Mouse (Mus musculus) CH12.LX (cell line): ENCODE data around the gene Eef1akmt3. TPM values are rescaled to one million over a fixed set of nuclear protein-coding genes. Genes with fewer than 3 reads are reported as not detected.

Source experiments
- DNase-seq: peaks from one replicate; pipeline ENCODE4 v3.0.0-alpha.2; 2013; ENCODE audit errors: extremely low read depth
- H3K27ac ChIP-seq: 2 replicates; pipeline ENCODE4 v1.5.1; 2012; ENCODE audit warnings: low read depth, mild to moderate bottlenecking, control low read depth, moderate library complexity; ENCODE audit not compliant: insufficient read depth
- H3K27me3 ChIP-seq: replicated peaks from 2 replicates; pipeline ENCODE3; 2012; ENCODE audit warnings: inconsistent platforms
- H3K36me3 ChIP-seq, 2 experiments: replicated peaks in 1 of 2; 2 replicates each; pipeline versions ENCODE3 to v1.6.1; 2012; ENCODE audit warnings: inconsistent platforms in 1 of 2, low read length in 1 of 2, mild to moderate bottlenecking in 1 of 2, mixed read lengths in 1 of 2, moderate library complexity in 1 of 2; ENCODE audit not compliant: control insufficient read depth in 1 of 2, insufficient read depth in 1 of 2
- H3K4me1 ChIP-seq, 2 experiments: 2 replicates each; pipeline ENCODE4 v1.6.1; 2012; ENCODE audit warnings: inconsistent platforms in 1 of 2, moderate library complexity in 1 of 2; ENCODE audit not compliant: insufficient read depth in 2 of 2, control insufficient read depth in 1 of 2
- H3K4me2 ChIP-seq: 2 replicates; pipeline ENCODE4 v1.6.1; 2012; ENCODE audit warnings: low read depth, mild to moderate bottlenecking, control low read depth; ENCODE audit not compliant: poor library complexity, insufficient read depth, severe bottlenecking
- H3K4me3 ChIP-seq, 3 experiments: fragments of 150-350 bp in 1 of 3; sonication (generic) in 1 of 3; replicated peaks in 1 of 3; 2 replicates each; pipeline versions ENCODE3 to v1.5.1; 2011 to 2012; ENCODE audit warnings: low read depth in 2 of 3, low read length in 2 of 3, mild to moderate bottlenecking in 2 of 3, moderate library complexity in 2 of 3, control low read depth in 1 of 3, improper control_type of control experiment in 1 of 3, inconsistent platforms in 1 of 3, mixed read lengths in 1 of 3; ENCODE audit not compliant: poor library complexity in 1 of 3
- H3K79me2 ChIP-seq: replicated peaks from 2 replicates; pipeline ENCODE4 v1.6.1; 2012; ENCODE audit warnings: mild to moderate bottlenecking, moderate library complexity; ENCODE audit not compliant: control insufficient read depth, poor library complexity, insufficient read depth, severe bottlenecking; ENCODE audit errors: extremely low read depth
- H3K9ac ChIP-seq: 2 replicates; pipeline ENCODE4 v1.6.1; 2012; ENCODE audit warnings: low read depth, mild to moderate bottlenecking, control low read depth, moderate library complexity; ENCODE audit not compliant: insufficient read depth
- H3K9me3 ChIP-seq: replicated peaks from 2 replicates; pipeline ENCODE3; 2012; ENCODE audit warnings: low read length, inconsistent platforms, mixed read lengths
- BHLHE40 ChIP-seq: IDR thresholded peaks from 2 replicates; pipeline ENCODE4 v1.6.1; 2011; ENCODE audit warnings: mild to moderate bottlenecking, low read depth, low read length, improper control_type of control experiment
- CHD1 ChIP-seq: IDR thresholded peaks from 2 replicates; pipeline ENCODE4 v1.6.1; 2012; ENCODE audit warnings: low read depth, low read length, improper control_type of control experiment, inconsistent platforms
- CHD2 ChIP-seq: IDR thresholded peaks from 2 replicates; pipeline ENCODE4 v1.6.1; 2011; ENCODE audit warnings: low read length, improper control_type of control experiment
- CTCF ChIP-seq, 2 experiments: IDR thresholded peaks in 1 of 2; conservative IDR thresholded peaks in 1 of 2; 2 replicates each; pipeline ENCODE4 v1.5.1; 2011 to 2012; ENCODE audit warnings: low read depth in 2 of 2, low read length in 2 of 2, improper control_type of control experiment in 1 of 2, inconsistent platforms in 1 of 2, mild to moderate bottlenecking in 1 of 2, moderate library complexity in 1 of 2
- IRF4 ChIP-seq: IDR thresholded peaks from 2 replicates; pipeline ENCODE4 v1.6.1; 2014; ENCODE audit warnings: low read depth, mild to moderate bottlenecking, inconsistent platforms, low read length, improper control_type of control experiment
- JUND ChIP-seq: conservative IDR thresholded peaks from 2 replicates; pipeline ENCODE4 v1.6.1; 2011; ENCODE audit warnings: low read depth, low read length, improper control_type of control experiment
- KAT2A ChIP-seq: IDR thresholded peaks from 2 replicates; pipeline ENCODE4 v1.6.1; 2012; ENCODE audit warnings: low read length, improper control_type of control experiment, inconsistent platforms; ENCODE audit not compliant: insufficient replicate concordance
- MAFK ChIP-seq: IDR thresholded peaks from 2 replicates; pipeline ENCODE4 v1.6.1; 2011; ENCODE audit warnings: low read length, improper control_type of control experiment; ENCODE audit not compliant: insufficient replicate concordance
- MYC ChIP-seq: IDR thresholded peaks from 2 replicates; pipeline ENCODE4 v1.6.1; 2011; ENCODE audit warnings: low read depth, mild to moderate bottlenecking, improper control_type of control experiment, low read length
- NRF1 ChIP-seq: IDR thresholded peaks from 2 replicates; pipeline ENCODE4 v1.6.1; 2014; ENCODE audit warnings: low read depth, mild to moderate bottlenecking, inconsistent platforms, low read length, improper control_type of control experiment, moderate library complexity
- PAX5 ChIP-seq: IDR thresholded peaks from 2 replicates; pipeline ENCODE4 v1.6.1; 2012; ENCODE audit warnings: low read length, inconsistent platforms, mixed read lengths
- POLR2A ChIP-seq: IDR thresholded peaks from 2 replicates; pipeline ENCODE4 v1.6.1; 2011; ENCODE audit warnings: low read depth, mild to moderate bottlenecking, improper control_type of control experiment, low read length
- POLR2AphosphoS2 ChIP-seq: IDR thresholded peaks from 2 replicates; pipeline ENCODE4 v1.6.1; 2011; ENCODE audit warnings: low read depth, low read length, improper control_type of control experiment
- RAD21 ChIP-seq: IDR thresholded peaks from 2 replicates; pipeline ENCODE4 v1.6.1; 2011; ENCODE audit warnings: low read depth, mild to moderate bottlenecking, low read length, improper control_type of control experiment, moderate library complexity
- RCOR1 ChIP-seq: conservative IDR thresholded peaks from 2 replicates; pipeline ENCODE4 v1.6.1; 2012; ENCODE audit warnings: low read depth, mild to moderate bottlenecking, inconsistent platforms, low read length, improper control_type of control experiment
- SIN3A ChIP-seq: IDR thresholded peaks from 2 replicates; pipeline ENCODE4 v1.6.1; 2012; ENCODE audit warnings: low read length, improper control_type of control experiment, inconsistent platforms
- SMC3 ChIP-seq: IDR thresholded peaks from 2 replicates; pipeline ENCODE4 v1.6.1; 2011; ENCODE audit warnings: low read depth, low read length, improper control_type of control experiment
- TCF12 ChIP-seq: IDR thresholded peaks from 2 replicates; pipeline ENCODE4 v1.6.1; 2014; ENCODE audit warnings: low read depth, mild to moderate bottlenecking, inconsistent platforms, low read length, improper control_type of control experiment
- UBTF ChIP-seq: IDR thresholded peaks from 2 replicates; pipeline ENCODE4 v1.6.1; 2012; ENCODE audit warnings: low read depth, mild to moderate bottlenecking, inconsistent platforms, low read length, improper control_type of control experiment, moderate library complexity
- USF1 ChIP-seq: IDR thresholded peaks from 2 replicates; pipeline ENCODE4 v1.6.1; 2014; ENCODE audit warnings: low read depth, mild to moderate bottlenecking, inconsistent platforms, low read length, improper control_type of control experiment
- ZC3H11A ChIP-seq: IDR thresholded peaks from 2 replicates; pipeline ENCODE4 v1.6.1; 2012; ENCODE audit warnings: low read depth, mild to moderate bottlenecking, inconsistent platforms, low read length, improper control_type of control experiment
- ZKSCAN1 ChIP-seq: IDR thresholded peaks from 2 replicates; pipeline ENCODE4 v1.6.1; 2012; ENCODE audit warnings: low read depth, inconsistent platforms, low read length, improper control_type of control experiment, borderline replicate concordance
- ZMIZ1 ChIP-seq: IDR thresholded peaks from 2 replicates; pipeline ENCODE4 v1.6.1; 2012; ENCODE audit warnings: low read depth, mild to moderate bottlenecking, inconsistent platforms, low read length, improper control_type of control experiment
- dilution Hi-C: fragments of 300-500 bp; cut with MboI; formaldehyde crosslinking; loops from 2 replicates; pipeline ENCODE4 v1.14.3; 2020; ENCODE audit warnings: low sequenced_read_pairs; ENCODE audit not compliant: extremely low pct_unique_long_range_greater_than_20kb, extremely low pct_ligation_motif_present
- in situ Hi-C: fragments of 300-500 bp; cut with MboI; formaldehyde crosslinking; loops from 3 replicates; pipeline ENCODE4 v1.14.3; 2019; ENCODE audit warnings: low sequenced_read_pairs, low pct_ligation_motif_present, low pct_unique_long_range_greater_than_20kb, mixed read lengths
- polyA plus RNA-seq: library from polyadenylated mRNA; unstranded; fragments of >175 nt; gene quantifications from 2 replicates; pipeline ENCODE4 v1.2.1, GENCODE M21; 2012; ENCODE audit warnings: low read depth; ENCODE audit not compliant: insufficient read length
- total RNA-seq, 2 experiments: library from RNA; depleted of rRNA; stranded (reverse); fragments of 300-350 nt in 1 of 2; fragments of >200 nt in 1 of 2; gene quantifications; 2 replicates each; pipeline ENCODE4 v1.2.3; 2012 to 2014

The Eef1akmt3 gene
- total and polyA plus RNA-seq, 3 experiments = 0.78 to 1.1 (median 0.98) TPM

- no peak overlapping the region for H3K4me2 ChIP-seq
- H3K9ac ChIP-seq = no peak overlapping the region
- no peaks in the 10 kb centered on the region for H3K79me2 ChIP-seq
- H3K27ac ChIP-seq = no peak overlapping the region
- dilution Hi-C loops (no loop called here), in situ Hi-C loops (loop anchor here (5.0 kb wide), 1 partner anchor 74 kb away; no protein-coding TSS in a partner anchor)
- no peaks in the 10 kb centered on the region for H3K27me3 ChIP-seq
- no peaks in the 10 kb centered on the region for H3K9me3 ChIP-seq
- peaks cover 4 to 61% of the 10 kb centered on the region in 2 experiments; a peak in 3 of 4 replicates for H3K4me1 ChIP-seq
- no peak for TF ChIP-seq SMC3
- TF ChIP-seq RCOR1 = no peak
- H3K4me3 ChIP-seq = no peak overlapping the region
- H3K36me3 ChIP-seq = peaks cover 37 to 51% of the 10 kb centered on the region in 2 experiments
- DNase-seq = no peak
These were observed 49.6 kb downstream of the Eef1akmt3 start for GRCm38 (mm10) chr10:126991676-126992075.

GRCm38 (mm10) chr10:126990313-126991056 is 50.8 kb downstream of the Eef1akmt3 start:
- Histone ChIP-seq H3K9ac (no peak overlapping the region), H3K4me1 (peaks cover 4 to 62% of the 10 kb centered on the region in 2 experiments; a peak in 3 of 4 replicates), H3K79me2 (no peaks in the 10 kb centered on the region), H3K4me3 (no peak overlapping the region), H3K27ac (no peak overlapping the region), H3K36me3 (peaks cover 29 to 50% of the 10 kb centered on the region in 2 experiments), H3K4me2 (no peak overlapping the region), H3K27me3 (no peaks in the 10 kb centered on the region), H3K9me3 (no peaks in the 10 kb centered on the region)
- dilution Hi-C loops = no loop called here
- in situ Hi-C loops = loop anchor here (5.0 kb wide), 1 partner anchor 73 kb away; no protein-coding TSS in a partner anchor
- DNase-seq = peak; percentile 86
- TF ChIP-seq SMC3 (peak; percentile 95), NRF1 (no peak), ZC3H11A (peak; percentile 46), MYC (no peak), IRF4 (peak; percentile 13; the same call in 1 of the 2 replicates), RAD21 (peak; percentile 96), POLR2AphosphoS2 (no peak), CTCF (conservative IDR thresholded peaks at IDR 0.05 in 1 of 2, IDR thresholded peaks at IDR 0.05 in 1 of 2; ENCODE audit: low read depth in 2 of 2, low read length in 2 of 2) (peak; percentile 80 to 97), PAX5 (no peak)

- in situ Hi-C loops (no loop called here), dilution Hi-C loops (no loop called here)
- no peak for DNase-seq
- Histone ChIP-seq H3K36me3 (peaks cover 15 to 40% of the 10 kb centered on the region in 2 experiments), H3K9me3 (no peaks in the 10 kb centered on the region), H3K4me1 (peaks cover 9 to 57% of the 10 kb centered on the region in 2 experiments), H3K79me2 (no peaks in the 10 kb centered on the region), H3K4me2 (no peak overlapping the region)
- TF ChIP-seq CHD2 = no peak
- no peak for TF ChIP-seq JUND
- TF ChIP-seq ZKSCAN1 = no peak
- no peak for TF ChIP-seq ZMIZ1
- no peak for TF ChIP-seq BHLHE40
- no peak for TF ChIP-seq RCOR1
- no peak for TF ChIP-seq MAFK
- TF ChIP-seq CTCF (conservative IDR thresholded peaks at IDR 0.05 in 1 of 2, IDR thresholded peaks at IDR 0.05 in 1 of 2; ENCODE audit: low read depth in 2 of 2, low read length in 2 of 2) = no peak
- TF ChIP-seq TCF12 = no peak
- no peak for TF ChIP-seq KAT2A
- no peak for TF ChIP-seq USF1
- TF ChIP-seq SIN3A = no peak
- no peak for TF ChIP-seq POLR2A
- no peak for TF ChIP-seq UBTF
- no peak for TF ChIP-seq ZC3H11A
- no peak for TF ChIP-seq CHD1
- TF ChIP-seq, all 38 proteins: peak for 0
- no peak overlapping the region for H3K4me3 ChIP-seq
- no peaks in the 10 kb centered on the region for H3K27me3 ChIP-seq
- H3K9ac ChIP-seq = no peak overlapping the region
- no peak overlapping the region for H3K27ac ChIP-seq
These were observed 52.7 kb downstream of the Eef1akmt3 start for GRCm38 (mm10) chr10:126988513-126989165.
